28 mouse cellular contexts compared by ENCODE assay signal in the genomic region with DNA sequence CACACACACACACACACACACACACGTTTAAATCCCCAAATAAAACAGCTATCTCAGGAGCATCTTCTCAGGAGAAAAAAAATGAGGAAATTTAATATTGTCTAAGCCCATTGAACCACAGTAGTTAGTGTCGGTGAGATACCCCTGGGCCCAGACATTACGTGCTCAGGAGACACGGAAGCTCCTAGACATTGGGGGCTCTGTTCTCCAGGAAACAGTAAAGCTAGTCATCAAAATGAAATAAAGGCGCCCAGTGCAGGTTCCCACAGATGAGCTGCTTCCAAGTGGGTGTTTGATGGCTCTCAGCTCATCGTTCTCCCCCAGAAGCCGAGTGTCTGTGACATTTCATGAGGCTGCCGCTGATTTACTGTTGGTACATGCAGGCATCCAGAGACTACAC.
DNase-seq lines count a peak whose midpoint lies in the region; ATAC-seq and TF ChIP-seq lines count a peak whose summit lies in the region.
"Had no signal": no experiment of that assay in that cellular context is flagged by ENCODE, and none has a peak within 500 bp of the region (broad histone marks: within the 10 kb centered on the region; RNA-seq: fewer than 3 reads in every experiment).

No protein-coding gene starts in this region.

- no peaks in the 10 kb centered on the region for H3K9me3 ChIP-seq in hindbrain, postnatal 0 days (ENCODE audit: low read length)
- no peaks in the 10 kb centered on the region for H3K9me3 ChIP-seq in hindbrain, embryonic 12.5 days (replicated peaks)
- no peaks in the 10 kb centered on the region for H3K9me3 ChIP-seq in midbrain, embryonic 13.5 days
- H3K9me3 ChIP-seq in midbrain, embryonic 10.5 days (replicated peaks): no peaks in the 10 kb centered on the region
- no peaks in the 10 kb centered on the region for H3K9me3 ChIP-seq in neural tube, embryonic 13.5 days
- H3K9me3 ChIP-seq: heart, embryonic 10.5 days; liver, embryonic 12.5 days; midbrain, embryonic 15.5 days had no signal

- H3K4me2 ChIP-seq in hindbrain, postnatal 0 days (ENCODE audit: low read depth, low read length): no peak overlapping the region
- H3K4me2 ChIP-seq in hindbrain, embryonic 12.5 days (replicated peaks): no peak overlapping the region
- H3K4me2 ChIP-seq in midbrain, embryonic 13.5 days (replicated peaks): no peak overlapping the region
- H3K4me2 ChIP-seq in neural tube, embryonic 13.5 days: no peak overlapping the region
- H3K4me2 ChIP-seq: liver, embryonic 12.5 days; midbrain, embryonic 15.5 days had no signal

- no peak overlapping the region for H3K27ac ChIP-seq in hindbrain, postnatal 0 days
- no peak overlapping the region for H3K27ac ChIP-seq in hindbrain, embryonic 12.5 days
- no peak overlapping the region for H3K27ac ChIP-seq in midbrain, embryonic 13.5 days
- H3K27ac ChIP-seq in midbrain, embryonic 10.5 days (replicated peaks): no peak overlapping the region
- 0 out of 2 replicates have a peak overlapping the region, but pooled peaks have one; percentile 28 for H3K27ac ChIP-seq in neural tube, embryonic 13.5 days (replicated peaks)
- H3K27ac ChIP-seq: heart, embryonic 10.5 days; kidney, postnatal 0 days; liver, embryonic 12.5 days; midbrain, embryonic 15.5 days had no signal

- 74% methylated on average over 8 of the region's 8 CpGs for WGBS in hindbrain, postnatal 0 days
- WGBS in hindbrain, embryonic 12.5 days: 84% methylated on average over 8 of the region's 8 CpGs
- WGBS in midbrain, embryonic 13.5 days: 77% methylated on average over 8 of the region's 8 CpGs
- 86% methylated on average over 8 of the region's 8 CpGs for WGBS in midbrain, embryonic 10.5 days
- 61% methylated on average over 8 of the region's 8 CpGs for WGBS in neural tube, embryonic 13.5 days

- ATAC-seq in hindbrain, postnatal 0 days: 0 out of 2 replicates have a peak, but pooled peaks have one; percentile 49
- ATAC-seq in hindbrain, embryonic 12.5 days (ENCODE audit: low FRiP score): no peak
- 0 out of 2 replicates have a peak, but pooled peaks have one; percentile 14 for ATAC-seq in midbrain, embryonic 13.5 days
- peak; percentile 76; the same call in 1 of the 2 replicates for ATAC-seq in neural tube, embryonic 13.5 days (ENCODE audit: low read depth)
- ATAC-seq: forebrain, embryonic 16.5 days; intestine, embryonic 16.5 days; liver, embryonic 12.5 days; liver, postnatal 0 days; midbrain, embryonic 15.5 days had no signal

- no peaks in the 10 kb centered on the region for H3K4me1 ChIP-seq in hindbrain, postnatal 0 days (ENCODE audit: insufficient read depth, low read length)
- no peaks in the 10 kb centered on the region for H3K4me1 ChIP-seq in hindbrain, embryonic 12.5 days
- no peaks in the 10 kb centered on the region for H3K4me1 ChIP-seq in midbrain, embryonic 13.5 days (replicated peaks)
- no peaks in the 10 kb centered on the region for H3K4me1 ChIP-seq in midbrain, embryonic 10.5 days
- 0 out of 2 replicates have a peak, but pooled peaks cover 3% of the 10 kb centered on the region for H3K4me1 ChIP-seq in neural tube, embryonic 13.5 days (replicated peaks)
- H3K4me1 ChIP-seq: liver, embryonic 12.5 days had no signal

- H3K4me3 ChIP-seq in hindbrain, postnatal 0 days (ENCODE audit: low read length): no peak overlapping the region
- no peak overlapping the region for H3K4me3 ChIP-seq in hindbrain, embryonic 12.5 days
- H3K4me3 ChIP-seq in midbrain, embryonic 13.5 days (replicated peaks): no peak overlapping the region
- H3K4me3 ChIP-seq in midbrain, embryonic 10.5 days: no peak overlapping the region
- no peak overlapping the region for H3K4me3 ChIP-seq in neural tube, embryonic 13.5 days
- H3K4me3 ChIP-seq: erythroblast, embryonic 14.5 days; heart, embryonic 10.5 days; liver, embryonic 12.5 days; midbrain, embryonic 15.5 days had no signal

- no peaks in the 10 kb centered on the region for H3K36me3 ChIP-seq in hindbrain, postnatal 0 days (ENCODE audit: insufficient read depth, low read length)
- H3K36me3 ChIP-seq in hindbrain, embryonic 12.5 days: no peaks in the 10 kb centered on the region
- no peaks in the 10 kb centered on the region for H3K36me3 ChIP-seq in midbrain, embryonic 13.5 days
- H3K36me3 ChIP-seq in midbrain, embryonic 10.5 days: no peaks in the 10 kb centered on the region
- no peaks in the 10 kb centered on the region for H3K36me3 ChIP-seq in neural tube, embryonic 13.5 days
- H3K36me3 ChIP-seq: heart, embryonic 10.5 days; liver, embryonic 12.5 days; midbrain, embryonic 15.5 days had no signal

- no peak overlapping the region for H3K9ac ChIP-seq in hindbrain, postnatal 0 days (replicated peaks; ENCODE audit: low read length)
- no peak overlapping the region for H3K9ac ChIP-seq in hindbrain, embryonic 12.5 days
- no peak overlapping the region for H3K9ac ChIP-seq in midbrain, embryonic 13.5 days (replicated peaks)
- H3K9ac ChIP-seq in neural tube, embryonic 13.5 days: no peak overlapping the region
- H3K9ac ChIP-seq: liver, embryonic 12.5 days; liver, postnatal 0 days; midbrain, embryonic 15.5 days had no signal

- H3K27me3 ChIP-seq in hindbrain, postnatal 0 days (ENCODE audit: insufficient read depth, low read length): no peaks in the 10 kb centered on the region
- no peaks in the 10 kb centered on the region for H3K27me3 ChIP-seq in hindbrain, embryonic 12.5 days
- no peaks in the 10 kb centered on the region for H3K27me3 ChIP-seq in midbrain, embryonic 13.5 days
- H3K27me3 ChIP-seq in midbrain, embryonic 10.5 days (ENCODE audit: low read depth, poor library complexity, severe bottlenecking): no peaks in the 10 kb centered on the region
- no peaks in the 10 kb centered on the region for H3K27me3 ChIP-seq in neural tube, embryonic 13.5 days
- H3K27me3 ChIP-seq: liver, embryonic 12.5 days; midbrain, embryonic 15.5 days had no signal

- peak; percentile 29 for DNase-seq in hindbrain, postnatal 0 days (ENCODE audit: low spot score)
- no peak for DNase-seq in midbrain, embryonic 10.5 days (ENCODE audit: low spot score)
- DNase-seq in brain, adult 2 months (ENCODE audit: low read depth, low spot score): peak; percentile 21
- no peak for DNase-seq in thymus, postnatal 0 days (ENCODE audit: low spot score)
- DNase-seq: adrenal gland, postnatal 25 days; B cell, adult 2 months; cerebellum, adult 18-20 months; cerebellum, postnatal 14 days; gastrocnemius, postnatal 25 days; heart, adult 11 months; heart, postnatal 36 days; kidney, adult 8-10 months; kidney, postnatal 4 days; left cerebral cortex, postnatal 4 days; liver, postnatal 0 days; lung, postnatal 36 days; spleen, adult 18-20 months; thymus, postnatal 25 days had no signal

- no peak for TF ChIP-seq CTCF in hindbrain, postnatal 0 days (IDR thresholded peaks at IDR 0.05; ENCODE audit: low read depth)

Comparison
In these comparisons a context has a peak if more than half of its experiments do, and no peak if none do; other contexts are left out.
1. DNase-seq: peak in hindbrain, postnatal 0 days (single experiment) and brain, adult 2 months (single experiment); none in midbrain, embryonic 10.5 days (single experiment) and thymus, postnatal 0 days (single experiment).